Mouse (Mus musculus) C2C12 (cell line): Measurements from ENCODE around the gene Apc2. TPM values are rescaled to one million over a fixed set of nuclear protein-coding genes. Genes with fewer than 3 reads are reported as not detected.

ENCODE experiments used
- H3K27me3 ChIP-seq: one replicate; pipeline ENCODE4 v1.6.1; 2011; ENCODE audit not compliant: control insufficient read depth, insufficient read depth, insufficient read length
- H3K36me3 ChIP-seq: one replicate; pipeline ENCODE4 v1.6.1; 2011; ENCODE audit not compliant: control insufficient read depth, insufficient read depth
- H3K4me3 ChIP-seq: one replicate; pipeline ENCODE4 v1.5.1; 2011; ENCODE audit warnings: mild to moderate bottlenecking, control low read depth; ENCODE audit not compliant: poor library complexity, insufficient read depth, severe bottlenecking
- H3K79me2 ChIP-seq: one replicate; pipeline ENCODE4 v1.6.1; 2011; ENCODE audit not compliant: control insufficient read depth, insufficient read depth
- H3K79me3 ChIP-seq: one replicate; pipeline ENCODE4 v1.6.1; 2011; ENCODE audit warnings: low read depth, control low read depth
- H3ac ChIP-seq: one replicate; pipeline ENCODE3; 2011; ENCODE audit warnings: low read depth; ENCODE audit not compliant: control insufficient read depth, insufficient read length
- CEBPB ChIP-seq: IDR thresholded peaks from one replicate; pipeline ENCODE4 v1.6.1; 2011; ENCODE audit warnings: low read depth, mild to moderate bottlenecking, control low read depth, moderate library complexity
- CTCF ChIP-seq: IDR thresholded peaks from one replicate; pipeline ENCODE4 v1.5.1; 2011; ENCODE audit not compliant: control insufficient read depth, insufficient read depth, insufficient read length
- FOSL1 ChIP-seq: IDR thresholded peaks from one replicate; pipeline ENCODE4 v1.8.0; 2011; ENCODE audit warnings: mild to moderate bottlenecking, low read length; ENCODE audit not compliant: poor library complexity, insufficient read depth, severe bottlenecking
- MAX ChIP-seq: IDR thresholded peaks from one replicate; pipeline ENCODE4 v1.6.1; 2011; ENCODE audit warnings: mild to moderate bottlenecking, control low read depth
- MYOD1 ChIP-seq: IDR thresholded peaks from one replicate; pipeline ENCODE4 v1.6.1; 2011; ENCODE audit warnings: low read depth; ENCODE audit not compliant: control insufficient read depth, insufficient read length
- MYOG ChIP-seq: IDR thresholded peaks from one replicate; pipeline ENCODE4 v1.6.1; 2011; ENCODE audit not compliant: control insufficient read depth, insufficient read length; ENCODE audit errors: extremely low read depth
- USF1 ChIP-seq: IDR thresholded peaks from one replicate; pipeline ENCODE4 v1.6.1; 2011; ENCODE audit warnings: low read depth, mild to moderate bottlenecking, control low read depth, moderate library complexity
- polyA plus RNA-seq: library from polyadenylated mRNA; unstranded; fragments of >200 nt; fragmentation: generic; extraction: Trizol; gene quantifications from one replicate; pipeline ENCODE4 v1.2.1, GENCODE M21; 2012; ENCODE audit warnings: missing spikeins

Gene Apc2
- polyA plus RNA-seq, 1 experiment, result 0.20 TPM

GRCm38 (mm10) chr10:80312586-80313504, 17.1 kb downstream of the Apc2 start:
- no peak for TF ChIP-seq USF1
- no peak for TF ChIP-seq CTCF
- TF ChIP-seq MYOG, result no peak
- TF ChIP-seq MAX, result no peak
- no peak for TF ChIP-seq CEBPB
- no peak for TF ChIP-seq FOSL1
- TF ChIP-seq MYOD1, result no peak
- H3K36me3 ChIP-seq, result no peaks in the 10 kb centered on the region
- H3K79me3 ChIP-seq, result no peaks in the 10 kb centered on the region
- peaks cover 25% of the 10 kb centered on the region for H3K27me3 ChIP-seq
- H3K79me2 ChIP-seq, result no peaks in the 10 kb centered on the region
- H3K4me3 ChIP-seq, result no peak overlapping the region
- H3ac ChIP-seq, result no peak overlapping the region

DNA sequence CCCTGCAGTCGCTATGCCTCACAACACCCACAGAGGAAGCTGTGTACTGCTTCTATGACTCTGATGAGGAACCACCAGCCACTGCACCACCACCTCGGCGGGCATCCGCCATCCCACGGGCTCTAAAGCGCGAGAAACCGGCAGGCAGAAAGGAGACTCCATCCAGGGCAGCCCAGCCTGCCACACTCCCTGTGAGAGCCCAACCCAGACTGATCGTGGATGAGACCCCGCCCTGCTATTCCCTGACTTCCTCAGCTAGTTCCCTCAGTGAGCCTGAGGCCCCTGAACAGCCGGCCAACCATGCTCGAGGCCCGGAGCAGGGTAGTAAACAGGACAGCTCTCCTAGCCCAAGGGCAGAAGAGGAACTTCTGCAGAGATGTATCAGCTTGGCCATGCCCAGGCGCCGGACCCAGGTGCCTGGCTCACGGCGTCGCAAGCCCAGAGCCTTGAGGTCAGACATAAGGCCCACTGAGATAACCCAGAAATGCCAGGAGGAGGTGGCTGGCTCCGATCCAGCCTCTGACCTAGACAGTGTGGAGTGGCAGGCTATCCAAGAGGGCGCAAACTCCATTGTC, 17.9 kb downstream of the Apc2 start:
- Histone ChIP-seq H3K4me3 (no peak overlapping the region), H3K79me3 (no peaks in the 10 kb centered on the region), H3K27me3 (peaks cover 23% of the 10 kb centered on the region), H3K36me3 (no peaks in the 10 kb centered on the region), H3K79me2 (peaks cover 7% of the 10 kb centered on the region), H3ac (no peak overlapping the region)
- no peak for TF ChIP-seq MYOD1

DNA sequence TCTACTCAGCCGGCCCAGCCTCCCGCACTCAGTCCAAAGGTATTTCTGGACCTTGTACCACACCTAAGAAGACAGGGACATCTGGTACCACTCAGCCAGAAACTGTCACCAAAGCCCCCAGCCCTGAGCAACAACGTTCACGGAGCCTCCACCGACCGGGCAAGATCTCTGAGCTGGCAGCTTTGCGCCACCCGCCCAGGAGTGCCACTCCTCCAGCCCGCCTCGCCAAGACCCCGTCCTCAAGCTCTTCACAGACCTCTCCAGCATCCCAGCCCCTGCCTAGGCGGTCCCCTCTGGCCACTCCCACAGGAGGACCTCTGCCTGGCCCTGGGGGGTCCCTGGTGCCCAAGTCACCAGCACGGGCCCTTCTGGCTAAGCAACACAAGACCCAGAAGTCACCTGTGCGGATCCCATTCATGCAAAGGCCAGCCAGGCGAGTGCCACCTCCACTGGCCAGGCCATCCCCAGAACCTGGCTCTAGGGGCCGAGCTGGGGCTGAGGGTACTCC, 18.8 kb downstream of the Apc2 start:
- H3K79me3 ChIP-seq, result peaks cover 7% of the 10 kb centered on the region
- H3K36me3 ChIP-seq, result peaks cover 6% of the 10 kb centered on the region
- no peak overlapping the region for H3ac ChIP-seq
- H3K4me3 ChIP-seq, result no peak overlapping the region
- H3K27me3 ChIP-seq, result peaks cover 15% of the 10 kb centered on the region
- TF ChIP-seq CEBPB (no peak), MYOD1 (no peak)
- peaks cover 16% of the 10 kb centered on the region for H3K79me2 ChIP-seq

DNA sequence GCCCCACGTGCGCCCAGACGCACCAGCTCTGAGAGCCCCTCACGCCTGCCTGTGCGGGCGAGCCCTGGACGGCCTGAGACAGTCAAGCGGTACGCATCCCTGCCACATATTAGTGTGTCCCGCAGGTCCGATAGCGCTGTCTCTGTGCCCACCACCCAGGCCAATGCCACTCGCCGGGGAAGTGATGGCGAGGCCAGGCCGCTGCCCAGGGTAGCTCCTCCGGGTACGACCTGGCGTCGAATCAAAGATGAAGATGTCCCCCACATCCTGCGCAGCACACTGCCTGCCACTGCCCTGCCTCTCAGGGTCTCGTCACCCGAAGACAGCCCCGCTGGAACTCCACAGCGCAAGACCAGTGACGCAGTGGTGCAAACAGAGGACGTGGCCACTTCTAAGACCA, 19.5 kb downstream of the Apc2 start:
- H3K4me3 ChIP-seq, result no peak overlapping the region
- H3K79me2 ChIP-seq, result peaks cover 23% of the 10 kb centered on the region
- TF ChIP-seq MYOD1, result no peak
- H3ac ChIP-seq, result no peak overlapping the region
- H3K79me3 ChIP-seq, result peaks cover 13% of the 10 kb centered on the region
- H3K36me3 ChIP-seq, result peaks cover 6% of the 10 kb centered on the region
- peaks cover 15% of the 10 kb centered on the region for H3K27me3 ChIP-seq

DNA sequence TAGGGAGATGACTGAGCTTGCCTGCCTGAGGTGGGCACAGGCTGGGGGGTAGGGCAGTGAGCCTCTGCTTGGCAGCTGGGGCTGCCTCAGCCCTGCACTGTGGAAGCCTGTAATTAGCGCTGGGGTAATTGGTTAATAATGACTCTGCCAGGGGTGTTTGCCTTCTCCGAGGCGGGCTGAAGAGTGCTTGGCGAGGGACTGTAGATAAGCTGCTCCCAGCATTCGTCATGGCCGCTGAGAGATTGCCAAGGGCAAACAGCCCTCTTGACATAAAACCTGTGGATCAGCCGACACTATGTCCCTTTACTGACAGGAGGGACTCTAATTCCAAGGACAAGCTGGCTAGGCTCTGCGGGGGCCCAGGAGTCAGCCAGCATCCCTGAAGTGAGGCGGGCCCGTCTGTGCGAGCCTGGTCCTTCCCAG, 20.6 kb downstream of the Apc2 start:
- H3K79me3 ChIP-seq, result peaks cover 13% of the 10 kb centered on the region
- no peak overlapping the region for H3K4me3 ChIP-seq
- H3ac ChIP-seq, result no peak overlapping the region
- TF ChIP-seq USF1, result no peak
- no peak for TF ChIP-seq MAX
- TF ChIP-seq MYOD1, result no peak
- no peak for TF ChIP-seq MYOG
- TF ChIP-seq CEBPB, result no peak
- TF ChIP-seq CTCF, result no peak
- peaks cover 6% of the 10 kb centered on the region for H3K36me3 ChIP-seq
- H3K79me2 ChIP-seq, result peaks cover 25% of the 10 kb centered on the region
- peaks cover 8% of the 10 kb centered on the region for H3K27me3 ChIP-seq

DNA sequence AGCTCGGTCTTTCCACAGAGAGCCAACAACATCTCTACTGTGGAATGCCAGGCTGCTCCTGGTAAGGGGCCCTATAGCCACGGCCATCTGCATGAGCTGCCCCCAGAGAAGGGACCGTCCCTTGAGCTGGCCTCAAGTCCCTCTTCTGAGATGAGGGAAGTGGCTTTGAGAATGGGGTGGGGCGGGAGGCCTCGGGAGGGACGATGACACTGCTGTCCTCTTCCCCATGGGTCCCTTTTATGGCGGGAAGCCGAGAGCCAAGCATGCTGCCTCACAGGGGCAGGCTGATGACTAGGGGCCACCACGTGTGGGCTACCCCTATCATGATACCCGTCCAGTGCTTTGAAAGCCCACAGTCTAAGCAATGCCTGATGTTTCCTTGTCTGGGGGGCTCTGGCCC, 21.2 kb downstream of the Apc2 start:
- Histone ChIP-seq H3K4me3 (no peak overlapping the region), H3K79me3 (peaks cover 13% of the 10 kb centered on the region), H3ac (no peak overlapping the region), H3K79me2 (peaks cover 32% of the 10 kb centered on the region), H3K36me3 (peaks cover 6% of the 10 kb centered on the region), H3K27me3 (peaks cover 2% of the 10 kb centered on the region)
- no peak for TF ChIP-seq FOSL1
- no peak for TF ChIP-seq MAX
- no peak for TF ChIP-seq MYOG
- TF ChIP-seq CTCF, result no peak
- TF ChIP-seq CEBPB, result no peak
- TF ChIP-seq USF1, result no peak
- TF ChIP-seq MYOD1, result no peak
